Comparison of ENCODE assay signal across 12 mouse cellular contexts in genomic region chr11:69553341-69553721, GRCm38 (mm10). TPM values are rescaled to one million over a fixed set of nuclear protein-coding genes. Genes with fewer than 3 reads are reported as not detected.
DNase-seq lines count a peak whose midpoint lies in the region; ATAC-seq lines count a peak whose summit lies in the region.
"Had no signal": no experiment of that assay in that cellular context is flagged by ENCODE, and none has a peak within 500 bp of the region (broad histone marks: within the 10 kb centered on the region; RNA-seq: fewer than 3 reads in every experiment).

No protein-coding gene starts in this region.

- WGBS in forebrain, embryonic 12.5 days = 0% methylated on average over 2 of the region's 2 CpGs
- 9% methylated on average over 2 of the region's 2 CpGs for WGBS in hindbrain, embryonic 16.5 days
- 0% methylated on average over 2 of the region's 2 CpGs for WGBS in midbrain, embryonic 16.5 days

- peak overlapping the region; percentile 41 for H3K4me2 ChIP-seq in forebrain, embryonic 12.5 days
- H3K4me2 ChIP-seq in hindbrain, embryonic 16.5 days (ENCODE audit: low read length) = peak overlapping the region; percentile 38
- peak overlapping the region; percentile 48 for H3K4me2 ChIP-seq in midbrain, embryonic 16.5 days (ENCODE audit: low read length)
- H3K4me2 ChIP-seq: stomach, embryonic 15.5 days had no signal

- ATAC-seq in forebrain, embryonic 12.5 days (ENCODE audit: low FRiP score) = peak; percentile 20
- ATAC-seq in hindbrain, embryonic 16.5 days = no peak
- 0 out of 2 replicates have a peak, but pooled peaks have one; percentile 8 for ATAC-seq in midbrain, embryonic 16.5 days

- H3K27ac ChIP-seq in forebrain, embryonic 12.5 days = peak overlapping the region; percentile 93
- H3K27ac ChIP-seq in hindbrain, embryonic 16.5 days (ENCODE audit: low read depth, low read length) = peak overlapping the region; percentile 74
- peak overlapping the region; percentile 91 for H3K27ac ChIP-seq in midbrain, embryonic 16.5 days (ENCODE audit: low read length)
- H3K27ac ChIP-seq: heart, adult 2 months; stomach, embryonic 15.5 days had no signal

- no peaks in the 10 kb centered on the region for H3K9me3 ChIP-seq in forebrain, embryonic 12.5 days
- H3K9me3 ChIP-seq in hindbrain, embryonic 16.5 days (ENCODE audit: control insufficient read depth, low read length) = no peaks in the 10 kb centered on the region
- no peaks in the 10 kb centered on the region for H3K9me3 ChIP-seq in midbrain, embryonic 16.5 days (replicated peaks; ENCODE audit: control insufficient read depth, low read length, poor library complexity, severe bottlenecking)
- H3K9me3 ChIP-seq: stomach, embryonic 15.5 days had no signal

- H3K4me1 ChIP-seq in forebrain, embryonic 12.5 days = peaks cover 80% of the 10 kb centered on the region
- peaks cover 59% of the 10 kb centered on the region for H3K4me1 ChIP-seq in hindbrain, embryonic 16.5 days (ENCODE audit: control insufficient read depth, insufficient read depth, low read depth, low read length)
- H3K4me1 ChIP-seq in midbrain, embryonic 16.5 days (ENCODE audit: control insufficient read depth, insufficient read depth, low read length) = peaks cover 63% of the 10 kb centered on the region

- H3K9ac ChIP-seq in forebrain, embryonic 12.5 days = no peak overlapping the region
- peak overlapping the region; percentile 1; the same call in 1 of the 2 replicates for H3K9ac ChIP-seq in hindbrain, embryonic 16.5 days (ENCODE audit: low read depth, low read length)
- peak overlapping the region; percentile 59 for H3K9ac ChIP-seq in midbrain, embryonic 16.5 days (ENCODE audit: low read depth, low read length)
- H3K9ac ChIP-seq: stomach, embryonic 15.5 days had no signal

- H3K27me3 ChIP-seq in forebrain, embryonic 12.5 days = peaks cover 10% of the 10 kb centered on the region; the same call in 1 of the 2 replicates
- H3K27me3 ChIP-seq in hindbrain, embryonic 16.5 days (replicated peaks; ENCODE audit: control insufficient read depth, insufficient read depth, low read length) = no peaks in the 10 kb centered on the region
- H3K27me3 ChIP-seq in midbrain, embryonic 16.5 days (ENCODE audit: control insufficient read depth, insufficient read depth, low read depth, low read length) = no peaks in the 10 kb centered on the region

- peaks cover 14% of the 10 kb centered on the region for H3K36me3 ChIP-seq in forebrain, embryonic 12.5 days (replicated peaks)
- H3K36me3 ChIP-seq in hindbrain, embryonic 16.5 days (ENCODE audit: control insufficient read depth, insufficient read depth, low read length) = peaks cover 3% of the 10 kb centered on the region; the same call in 1 of the 2 replicates
- H3K36me3 ChIP-seq in midbrain, embryonic 16.5 days (ENCODE audit: control insufficient read depth, insufficient read depth, low read length) = no peaks in the 10 kb centered on the region
- H3K36me3 ChIP-seq: stomach, embryonic 15.5 days had no signal

- peak overlapping the region; percentile 19; the same call in 1 of the 2 replicates for H3K4me3 ChIP-seq in forebrain, embryonic 12.5 days (replicated peaks)
- no peak overlapping the region for H3K4me3 ChIP-seq in hindbrain, embryonic 16.5 days (ENCODE audit: low read length)
- no peak overlapping the region for H3K4me3 ChIP-seq in midbrain, embryonic 16.5 days (ENCODE audit: low read depth, low read length)
- H3K4me3 ChIP-seq: heart, adult 2 months; stomach, embryonic 15.5 days had no signal

- DNase-seq in embryo, embryonic 11 days = peak; percentile 56
- DNase-seq in cerebellum, adult 18-20 months = no peak
- DNase-seq in spleen, postnatal 10 days (ENCODE audit: low spot score in 2 of 2) = no peak
- no peak for DNase-seq in heart, postnatal 14 days
- DNase-seq: adrenal gland, postnatal 10 days; heart, adult 2 months; kidney, postnatal 10 days had no signal

- intact Hi-C loops in heart, postnatal 14 days (cut with DNase I) = no loop called here

RNA-seq across cellular contexts. Expression of gene Dnah2, which starts 4.4 kb away (rescaled TPM):
- 1.7 and 2.1 TPM in 2 replicates for polyA plus RNA-seq in forebrain, embryonic 12.5 days (2016; fragmentation: Nextera tagmentation; extraction: Ambion mirVana)
- polyA plus RNA-seq in hindbrain, embryonic 16.5 days (2015; fragmentation: Nextera tagmentation; extraction: Ambion mirVana) = 3.0 and 4.0 TPM in 2 replicates
- 4.4 and 5.1 TPM in 2 replicates for polyA plus RNA-seq in midbrain, embryonic 16.5 days (2015; fragmentation: Nextera tagmentation; extraction: Ambion mirVana)
- total RNA-seq in heart, postnatal 14 days (2021) = under 1 TPM; 0.07 to 0.38 TPM

RNA-seq across cellular contexts. Expression of gene Efnb3, which starts 6.7 kb away (rescaled TPM):
- polyA plus RNA-seq in forebrain, embryonic 12.5 days (2016; fragmentation: Nextera tagmentation; extraction: Ambion mirVana) = 63.7 and 72.7 TPM in 2 replicates
- polyA plus RNA-seq in hindbrain, embryonic 16.5 days (2015; fragmentation: Nextera tagmentation; extraction: Ambion mirVana) = 104 and 132 TPM in 2 replicates
- 165 and 178 TPM in 2 replicates for polyA plus RNA-seq in midbrain, embryonic 16.5 days (2015; fragmentation: Nextera tagmentation; extraction: Ambion mirVana)
- total RNA-seq in heart, postnatal 14 days (2021) = 10 to 100 TPM; 60.5 to 70.3 TPM

RNA-seq across cellular contexts. Expression of gene Wrap53, which starts 26.7 kb away (rescaled TPM):
- polyA plus RNA-seq in forebrain, embryonic 12.5 days (2016; fragmentation: Nextera tagmentation; extraction: Ambion mirVana) = 33.0 and 36.0 TPM in 2 replicates
- 18.2 and 20.1 TPM in 2 replicates for polyA plus RNA-seq in hindbrain, embryonic 16.5 days (2015; fragmentation: Nextera tagmentation; extraction: Ambion mirVana)
- 19.2 and 20.9 TPM in 2 replicates for polyA plus RNA-seq in midbrain, embryonic 16.5 days (2015; fragmentation: Nextera tagmentation; extraction: Ambion mirVana)
- 1 to 10 TPM; 4.3 to 6.5 TPM for total RNA-seq in heart, postnatal 14 days (2021)

RNA-seq across cellular contexts. Expression of gene Trp53, which starts 26.8 kb away (rescaled TPM):
- polyA plus RNA-seq in forebrain, embryonic 12.5 days (2016; fragmentation: Nextera tagmentation; extraction: Ambion mirVana) = 120 and 124 TPM in 2 replicates
- 47.9 and 57.9 TPM in 2 replicates for polyA plus RNA-seq in hindbrain, embryonic 16.5 days (2015; fragmentation: Nextera tagmentation; extraction: Ambion mirVana)
- polyA plus RNA-seq in midbrain, embryonic 16.5 days (2015; fragmentation: Nextera tagmentation; extraction: Ambion mirVana) = 48.9 and 57.3 TPM in 2 replicates
- 10 to 100 TPM; 22.1 to 27.3 TPM for total RNA-seq in heart, postnatal 14 days (2021)

RNA-seq across cellular contexts. Expression of gene Atp1b2, which starts 52.4 kb away (rescaled TPM):
- polyA plus RNA-seq in forebrain, embryonic 12.5 days (2016; fragmentation: Nextera tagmentation; extraction: Ambion mirVana) = 11.9 and 12.6 TPM in 2 replicates
- polyA plus RNA-seq in hindbrain, embryonic 16.5 days (2015; fragmentation: Nextera tagmentation; extraction: Ambion mirVana) = 105 and 117 TPM in 2 replicates
- polyA plus RNA-seq in midbrain, embryonic 16.5 days (2015; fragmentation: Nextera tagmentation; extraction: Ambion mirVana) = 65.8 and 95.2 TPM in 2 replicates
- total RNA-seq in heart, postnatal 14 days (2021) = 10 to 100 TPM; 31.8 to 31.9 TPM
- total RNA-seq: CH12.LX had no signal
